Mouse (Mus musculus): ENCODE data around the gene Gm21750. TPM values are rescaled to one million over a fixed set of nuclear protein-coding genes. Genes with fewer than 3 reads are reported as not detected.

Gm21750 gene
- polyA plus RNA-seq, 1 experiment from 2014 or later, result not detected

- Histone ChIP-seq H3K9ac (no peak overlapping the region), H3K4me2 (no peak overlapping the region), H3K4me3 (no peak overlapping the region), H3K4me1 (no peaks in the 10 kb centered on the region), H3K27ac (no peak overlapping the region), H3K36me3 (no peaks in the 10 kb centered on the region), H3K9me3 (replicated peaks) (no peaks in the 10 kb centered on the region), H3K27me3 (replicated peaks) (no peaks in the 10 kb centered on the region)
- WGBS (ENCODE audit: insufficient replicate concordance), result 48% methylated on average over 1 of the region's 1 CpGs
- ATAC-seq, result no peak
Measured at GRCm38 (mm10) chr14:73700256-73700655, 39.2 kb downstream of the Gm21750 start.

DNA sequence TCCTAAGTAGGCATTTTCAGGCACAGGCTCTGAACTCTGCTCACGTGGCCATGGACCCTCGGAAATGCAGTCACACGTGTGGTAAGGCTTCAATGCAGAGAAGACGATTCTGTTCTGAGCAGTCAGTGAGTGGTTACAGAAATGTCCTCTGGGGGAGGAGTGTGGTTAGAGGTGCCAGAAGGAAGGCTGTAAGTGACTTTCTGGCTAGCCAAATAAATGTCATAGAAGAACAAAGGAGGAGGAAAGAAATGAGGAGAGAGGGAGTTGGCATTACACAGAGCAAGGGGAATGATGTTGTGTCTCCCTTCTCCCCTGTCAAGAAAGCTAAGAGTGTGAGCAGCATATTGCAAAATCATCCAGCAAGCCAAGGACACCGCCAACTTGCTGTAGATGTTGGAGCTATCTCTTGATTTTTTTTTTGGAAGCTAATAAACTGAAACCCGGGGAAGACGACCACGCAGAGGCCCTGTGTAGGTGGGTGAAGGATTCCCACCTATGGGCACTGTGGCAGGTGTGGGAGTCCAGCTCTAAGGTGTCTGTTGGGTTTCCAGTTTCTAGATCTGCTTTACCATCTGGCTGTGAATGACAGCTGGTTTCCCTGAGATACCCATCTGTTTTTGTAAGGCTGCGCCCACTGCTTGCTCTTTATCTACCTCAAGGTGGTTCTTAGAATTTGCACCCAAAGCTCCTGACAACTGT, 48.5 kb downstream of the Gm21750 start:
- no peak for ATAC-seq
- Histone ChIP-seq H3K36me3 (no peaks in the 10 kb centered on the region), H3K4me3 (no peak overlapping the region), H3K9ac (no peak overlapping the region), H3K9me3 (replicated peaks) (no peaks in the 10 kb centered on the region), H3K4me2 (no peak overlapping the region), H3K27me3 (replicated peaks) (no peaks in the 10 kb centered on the region), H3K27ac (no peak overlapping the region), H3K4me1 (no peaks in the 10 kb centered on the region)
- 62% methylated on average over 9 of the region's 9 CpGs for WGBS (ENCODE audit: insufficient replicate concordance)

Other genes with a start within 250 kb of the Gm21750 start
- gene Med4, start 151.2 kb upstream of the Gm21750 start, polyA plus RNA-seq (2016; fragmentation: Nextera tagmentation; extraction: Ambion mirVana), result 43.0 and 45.1 TPM in 2 replicates
- gene Sucla2, start 135.9 kb upstream of the Gm21750 start, polyA plus RNA-seq (2016; fragmentation: Nextera tagmentation; extraction: Ambion mirVana), result 62.5 and 65.1 TPM in 2 replicates
- gene Nudt15, start 113.0 kb upstream of the Gm21750 start, polyA plus RNA-seq (2016; fragmentation: Nextera tagmentation; extraction: Ambion mirVana), result 5.5 and 5.8 TPM in 2 replicates